Mouse (Mus musculus): Measurements from ENCODE around the gene 2310033P09Rik. TPM values are rescaled to one million over a fixed set of nuclear protein-coding genes. Genes with fewer than 3 reads are reported as not detected.
A peak's percentile ranks its signal among the peaks of the same experiment; 100 is the strongest.

2310033P09Rik gene
- polyA plus RNA-seq, 1 experiment from 2014 or later: 44.8 TPM

DNA sequence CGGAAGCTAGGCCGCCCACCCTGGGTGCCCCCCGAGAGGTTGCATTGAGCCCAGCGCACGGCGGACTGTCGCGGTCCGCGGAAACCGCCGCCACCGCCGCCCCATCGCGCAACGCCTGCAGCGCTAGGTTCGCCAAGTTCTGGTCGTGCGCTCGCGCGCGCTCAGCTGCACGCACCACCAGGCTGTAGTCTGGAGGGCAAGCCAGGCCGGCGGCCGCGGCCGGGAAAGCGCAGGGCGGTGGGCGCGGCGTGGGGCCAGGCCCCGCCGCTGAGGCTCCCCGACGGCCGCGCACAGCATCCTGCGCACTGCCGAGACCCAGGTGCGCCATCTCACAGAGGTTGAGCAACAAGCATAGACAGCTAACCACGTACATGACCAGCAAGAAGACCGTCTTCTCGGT lies 31.6 kb upstream of the 2310033P09Rik start:
- 5% methylated on average over 48 of the region's 48 CpGs for WGBS
- Histone ChIP-seq H3K4me1 (peaks cover 9% of the 10 kb centered on the region), H3K4me3 (peak overlapping the region; percentile 24; the same call in 1 of the 2 replicates), H3K27ac (no peak overlapping the region), H3K36me3 (replicated peaks) (no peaks in the 10 kb centered on the region), H3K9me3 (no peaks in the 10 kb centered on the region), H3K27me3 (ENCODE audit: poor library complexity, severe bottlenecking) (peaks cover 76% of the 10 kb centered on the region)
- DNase-seq (ENCODE audit: extremely low spot score, low spot score): no peak

- peaks cover 78% of the 10 kb centered on the region for H3K27me3 ChIP-seq (ENCODE audit: poor library complexity, severe bottlenecking)
- peaks cover 9% of the 10 kb centered on the region for H3K4me1 ChIP-seq
- DNase-seq (ENCODE audit: extremely low spot score, low spot score): no peak
- 9% methylated on average over 34 of the region's 34 CpGs for WGBS
- no peaks in the 10 kb centered on the region for H3K9me3 ChIP-seq
- H3K36me3 ChIP-seq (replicated peaks): no peaks in the 10 kb centered on the region
- H3K27ac ChIP-seq: no peak overlapping the region
- peak overlapping the region; percentile 24; the same call in 1 of the 2 replicates for H3K4me3 ChIP-seq
Observed at GRCm38 (mm10) chr11:59176921-59177320, 31.2 kb upstream of the 2310033P09Rik start.

- Histone ChIP-seq H3K27me3 (ENCODE audit: poor library complexity, severe bottlenecking) (peaks cover 28% of the 10 kb centered on the region), H3K4me3 (no peak within 1 kb of the TSS), H3K27ac (no peak within 1 kb of the TSS), H3K36me3 (replicated peaks) (peaks cover 47% of the 10 kb centered on the region), H3K4me1 (no peaks in the 10 kb centered on the region), H3K9me3 (no peaks in the 10 kb centered on the region)
- DNase-seq (ENCODE audit: extremely low spot score, low spot score): no peak
- 45% methylated on average over 3 of the region's 3 CpGs for WGBS
Observed at GRCm38 (mm10) chr11:59182864-59183331, 25.2 kb upstream of the 2310033P09Rik start, which contains the start of gene Gjc2. TSS of gene Gjc2 (minus strand) at chr11:59183213.

GRCm38 (mm10) chr11:59183821-59184220 lies 24.3 kb upstream of the 2310033P09Rik start:
- H3K4me1 ChIP-seq: no peaks in the 10 kb centered on the region
- WGBS: 46% methylated on average over 3 of the region's 3 CpGs
- no peak overlapping the region for H3K27ac ChIP-seq
- H3K4me3 ChIP-seq: no peak overlapping the region
- no peak for DNase-seq (ENCODE audit: extremely low spot score, low spot score)
- H3K36me3 ChIP-seq (replicated peaks): peaks cover 47% of the 10 kb centered on the region
- H3K27me3 ChIP-seq (ENCODE audit: poor library complexity, severe bottlenecking): peaks cover 19% of the 10 kb centered on the region
- no peaks in the 10 kb centered on the region for H3K9me3 ChIP-seq

DNA sequence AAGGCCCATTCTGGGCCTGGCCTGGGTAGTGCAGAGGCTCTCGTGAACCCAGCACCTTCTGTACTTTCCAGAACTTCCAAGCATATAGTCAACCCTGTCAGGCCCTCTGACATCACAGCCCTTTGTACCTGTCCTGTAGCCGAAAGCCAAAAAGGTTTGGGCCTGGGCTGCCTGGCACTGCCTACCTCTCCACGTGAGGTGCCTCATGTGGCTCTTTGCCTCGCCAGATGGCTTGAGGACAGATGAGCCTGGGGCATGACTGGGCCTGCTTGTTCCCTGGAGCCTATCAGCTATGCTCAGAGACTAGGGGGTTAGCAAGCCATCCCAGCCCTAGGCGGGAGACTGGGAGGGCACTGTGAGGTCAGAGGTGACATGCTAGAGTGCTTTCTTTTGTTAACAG lies 22.6 kb upstream of the 2310033P09Rik start:
- Histone ChIP-seq H3K27ac (no peak overlapping the region), H3K4me3 (no peak overlapping the region), H3K27me3 (ENCODE audit: poor library complexity, severe bottlenecking) (peaks cover 5% of the 10 kb centered on the region; the same call in 1 of the 2 replicates), H3K9me3 (no peaks in the 10 kb centered on the region), H3K4me1 (no peaks in the 10 kb centered on the region), H3K36me3 (replicated peaks) (peaks cover 47% of the 10 kb centered on the region)
- WGBS: 88% methylated on average over 5 of the region's 5 CpGs
- DNase-seq (ENCODE audit: extremely low spot score, low spot score): peak; percentile 12

DNA sequence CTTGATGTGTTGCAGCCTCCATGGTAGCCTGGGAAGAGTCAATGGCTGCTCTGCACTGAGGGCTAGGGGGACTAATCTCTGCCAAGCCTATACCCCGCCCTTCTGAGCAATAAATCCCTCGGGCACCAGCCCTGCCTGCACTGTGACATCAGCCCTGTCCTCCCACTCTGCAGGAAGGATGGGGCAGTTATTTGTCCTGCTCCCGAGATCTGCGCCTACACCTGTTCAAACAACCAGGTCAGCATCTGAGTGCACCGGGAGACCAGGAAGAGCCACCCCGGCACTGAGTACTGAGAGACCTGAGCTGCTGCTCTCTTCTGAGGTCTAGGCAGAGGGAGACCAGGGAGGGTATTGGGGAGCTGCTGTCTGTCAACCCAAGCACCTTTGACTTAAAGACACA lies 20.4 kb upstream of the 2310033P09Rik start:
- peaks cover 10% of the 10 kb centered on the region for H3K4me1 ChIP-seq
- H3K4me3 ChIP-seq: no peak overlapping the region
- H3K27ac ChIP-seq: no peak overlapping the region
- no peaks in the 10 kb centered on the region for H3K9me3 ChIP-seq
- no peaks in the 10 kb centered on the region for H3K27me3 ChIP-seq (ENCODE audit: poor library complexity, severe bottlenecking)
- peaks cover 44% of the 10 kb centered on the region for H3K36me3 ChIP-seq (replicated peaks)
- DNase-seq (ENCODE audit: extremely low spot score, low spot score): no peak
- WGBS: 87% methylated on average over 6 of the region's 6 CpGs

DNA sequence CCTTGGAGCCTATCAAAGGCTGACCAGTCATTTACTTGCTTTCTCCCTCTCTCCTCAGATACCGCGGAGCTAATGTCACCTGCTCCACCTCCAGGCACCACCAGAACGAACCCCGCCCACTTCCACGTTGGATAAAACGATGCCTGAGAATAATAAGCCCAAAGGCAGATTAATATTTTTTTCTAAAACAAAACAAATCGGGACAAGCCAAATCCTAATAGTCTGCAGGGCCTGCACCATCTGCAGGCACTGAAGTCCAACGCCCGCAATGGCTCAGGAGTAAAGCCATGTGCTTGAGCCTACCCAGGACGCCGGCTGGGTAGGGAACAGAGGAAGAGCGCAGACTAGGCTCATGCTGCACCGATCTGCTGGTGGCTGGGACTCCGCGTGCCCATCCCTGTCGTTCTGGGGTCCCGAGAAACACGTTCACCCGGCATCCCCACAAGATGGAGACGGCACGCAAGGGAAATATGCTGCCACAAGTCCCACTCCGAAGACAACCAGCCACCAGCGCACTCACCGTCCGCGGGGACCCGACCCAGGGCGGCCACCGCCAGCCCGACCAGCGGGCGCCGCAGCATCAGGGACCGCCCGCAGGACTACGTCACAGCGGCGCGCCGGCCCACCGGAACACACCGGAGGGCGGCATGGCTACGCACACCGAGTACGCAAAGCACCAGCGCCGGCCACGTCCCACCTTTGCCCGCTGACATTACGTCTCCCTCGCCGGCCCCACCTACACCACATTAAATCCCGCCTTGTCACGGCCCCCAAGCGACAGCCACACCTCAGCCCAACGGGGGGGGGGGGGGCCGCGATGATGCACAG lies 16.7 kb upstream of the 2310033P09Rik start:
- Histone ChIP-seq H3K4me3 (peak overlapping the region; percentile 73), H3K9me3 (no peaks in the 10 kb centered on the region), H3K4me1 (peaks cover 10% of the 10 kb centered on the region), H3K27ac (peak overlapping the region; percentile 91), H3K36me3 (replicated peaks) (peaks cover 6% of the 10 kb centered on the region), H3K27me3 (ENCODE audit: poor library complexity, severe bottlenecking) (no peaks in the 10 kb centered on the region)
- WGBS: under 1% methylated on average over 56 of the region's 59 CpGs
- DNase-seq (ENCODE audit: extremely low spot score, low spot score): peak; percentile 88

DNA sequence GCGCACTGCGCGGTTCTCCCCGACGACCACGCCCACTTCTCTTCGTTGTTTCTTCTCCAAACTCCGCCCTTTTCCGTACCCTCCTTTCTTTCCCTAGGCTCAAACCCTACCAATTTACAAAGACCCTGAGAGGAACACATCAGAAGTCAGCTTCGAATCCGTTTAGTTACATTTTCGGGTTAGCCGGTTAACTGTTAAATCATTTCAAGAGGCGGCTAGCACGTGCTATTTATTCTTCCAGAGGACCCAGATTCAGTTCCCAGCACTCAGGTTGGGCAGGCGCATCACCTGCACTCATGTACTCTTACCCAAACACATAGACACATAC lies 16.1 kb upstream of the 2310033P09Rik start, which contains the start of gene Guk1:
TSS of gene Guk1 (minus strand) at position 154 of the 328 bp plus-strand sequence.
- Histone ChIP-seq H3K4me3 (peak within 1 kb of the TSS; percentile 73), H3K36me3 (replicated peaks) (peaks cover under 1% of the 10 kb centered on the region; the same call in 1 of the 2 replicates), H3K27ac (peak within 1 kb of the TSS; percentile 91), H3K27me3 (ENCODE audit: poor library complexity, severe bottlenecking) (no peaks in the 10 kb centered on the region), H3K9me3 (no peaks in the 10 kb centered on the region), H3K4me1 (peaks cover 10% of the 10 kb centered on the region)
- DNase-seq (ENCODE audit: extremely low spot score, low spot score): no peak
- 5% methylated on average over 16 of the region's 16 CpGs for WGBS

DNA sequence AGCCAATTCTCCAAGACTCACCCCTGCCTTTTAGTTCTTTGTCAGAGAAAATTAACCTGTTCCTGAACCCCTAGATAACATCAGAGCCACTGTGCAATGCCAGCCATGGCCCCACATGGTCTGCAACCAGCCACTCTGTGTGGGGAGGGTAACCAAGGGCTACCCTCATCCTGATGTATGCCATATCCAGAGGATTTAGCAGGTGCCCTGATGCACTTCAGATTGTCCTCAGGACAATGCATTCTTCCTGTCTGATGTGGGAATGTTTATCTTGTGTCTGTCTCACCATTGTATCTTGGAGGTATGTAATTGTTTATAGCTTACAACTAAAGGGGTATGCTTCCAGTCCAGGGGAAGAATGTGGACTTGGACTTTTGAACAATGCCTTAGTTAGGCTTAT lies 11.9 kb upstream of the 2310033P09Rik start:
- Histone ChIP-seq H3K9me3 (no peaks in the 10 kb centered on the region), H3K27me3 (ENCODE audit: poor library complexity, severe bottlenecking) (no peaks in the 10 kb centered on the region), H3K4me1 (peaks cover 7% of the 10 kb centered on the region), H3K36me3 (replicated peaks) (peaks cover 16% of the 10 kb centered on the region), H3K27ac (no peak overlapping the region), H3K4me3 (no peak overlapping the region)
- no peak for DNase-seq (ENCODE audit: extremely low spot score, low spot score)

DNA sequence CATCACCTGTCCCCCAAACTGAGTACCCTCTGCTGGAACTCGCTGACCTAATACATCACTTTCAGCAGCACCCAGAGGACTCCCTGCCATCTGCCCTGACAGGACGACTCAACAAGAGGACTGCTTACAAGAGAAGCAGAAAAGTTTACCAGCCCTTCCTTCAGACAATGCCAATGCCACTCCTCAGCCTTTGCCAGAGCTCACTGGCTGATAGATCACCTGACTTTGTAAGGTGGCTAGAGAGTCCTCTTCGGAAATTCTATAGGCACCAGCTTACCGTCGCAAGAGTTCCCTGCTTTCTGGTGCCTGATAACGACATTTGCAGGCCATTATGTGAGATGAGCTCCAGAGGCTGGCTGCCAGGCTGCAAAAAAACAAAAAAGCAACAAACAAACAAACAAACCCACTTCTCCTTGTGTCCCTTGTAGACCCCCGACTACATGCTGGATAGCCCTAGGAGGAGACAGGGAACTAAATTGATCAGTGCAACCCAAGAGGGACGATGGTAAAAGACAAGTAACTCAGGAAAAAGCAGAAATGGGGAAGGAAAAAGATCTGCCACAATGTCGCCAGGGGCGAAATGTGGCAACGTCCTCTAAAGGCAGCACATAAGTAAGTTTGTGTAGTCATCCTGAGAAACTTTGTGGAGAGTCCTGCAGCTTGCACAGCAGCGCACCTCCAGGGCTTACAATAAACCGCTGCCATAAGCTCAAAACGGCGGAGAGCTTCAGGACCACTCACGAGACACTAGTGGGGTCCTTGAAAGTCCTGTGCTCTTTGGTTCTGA lies 6.7 kb upstream of the 2310033P09Rik start:
- Histone ChIP-seq H3K4me3 (peak overlapping the region; percentile 95), H3K9me3 (no peaks in the 10 kb centered on the region), H3K27ac (peak overlapping the region; percentile 88), H3K27me3 (ENCODE audit: poor library complexity, severe bottlenecking) (no peaks in the 10 kb centered on the region), H3K4me1 (peaks cover 19% of the 10 kb centered on the region), H3K36me3 (replicated peaks) (peaks cover 41% of the 10 kb centered on the region)
- WGBS: 42% methylated on average over 16 of the region's 16 CpGs
- DNase-seq (ENCODE audit: extremely low spot score, low spot score): no peak

DNA sequence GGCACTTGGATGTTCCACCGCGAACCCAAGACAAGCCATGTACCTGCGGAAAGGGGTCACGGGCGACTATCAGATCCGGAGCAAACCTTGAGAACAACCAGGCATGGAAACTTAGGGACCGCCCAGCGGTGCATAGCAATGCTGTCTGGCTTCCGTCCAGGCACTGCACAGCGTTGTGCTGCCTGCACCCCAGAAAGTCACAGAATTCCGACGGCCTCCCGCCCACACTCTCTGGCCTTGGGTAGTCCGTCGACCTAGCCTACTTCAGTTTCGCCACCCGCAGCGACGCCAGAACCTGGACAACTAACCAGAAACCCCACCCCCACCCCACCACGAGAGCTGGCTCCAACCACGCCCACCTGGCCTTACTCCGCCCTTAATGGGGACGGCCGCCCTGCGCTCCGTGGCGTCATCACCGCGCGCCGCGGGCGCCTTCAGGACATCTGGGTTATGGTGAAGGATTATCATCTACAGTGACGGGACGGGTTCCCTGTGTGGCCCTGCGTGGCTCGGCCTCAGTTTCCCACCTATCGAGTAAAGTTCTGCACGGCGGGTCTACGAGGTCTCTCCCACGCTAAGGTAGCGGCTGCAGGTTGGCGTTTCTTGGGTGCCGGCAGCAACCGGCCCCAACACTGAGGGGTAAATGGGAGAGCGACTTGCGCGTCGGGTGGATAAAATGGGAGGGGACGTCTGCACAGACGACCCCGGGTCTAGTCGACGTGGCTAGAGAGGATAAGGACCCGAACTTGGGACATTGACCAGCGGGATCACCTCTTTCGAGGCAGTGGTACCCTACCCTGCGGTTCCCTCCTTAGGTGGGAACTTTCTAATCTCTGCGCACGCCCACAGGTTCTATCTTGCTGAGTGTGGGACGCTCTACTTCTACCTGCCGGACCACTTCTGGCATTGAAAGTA lies 5.8 kb upstream of the 2310033P09Rik start, which contains the start of gene Mrpl55:
TSS of gene Mrpl55 (plus strand) at position 406 of the 915 bp plus-strand sequence.
- DNase-seq (ENCODE audit: extremely low spot score, low spot score): peak; percentile 94
- Histone ChIP-seq H3K4me3 (peak within 1 kb of the TSS; percentile 95), H3K27ac (peak within 1 kb of the TSS; percentile 88), H3K36me3 (replicated peaks) (peaks cover 49% of the 10 kb centered on the region), H3K4me1 (peaks cover 19% of the 10 kb centered on the region), H3K9me3 (no peaks in the 10 kb centered on the region), H3K27me3 (ENCODE audit: poor library complexity, severe bottlenecking) (no peaks in the 10 kb centered on the region)
- under 1% methylated on average over 63 of the region's 63 CpGs for WGBS

DNA sequence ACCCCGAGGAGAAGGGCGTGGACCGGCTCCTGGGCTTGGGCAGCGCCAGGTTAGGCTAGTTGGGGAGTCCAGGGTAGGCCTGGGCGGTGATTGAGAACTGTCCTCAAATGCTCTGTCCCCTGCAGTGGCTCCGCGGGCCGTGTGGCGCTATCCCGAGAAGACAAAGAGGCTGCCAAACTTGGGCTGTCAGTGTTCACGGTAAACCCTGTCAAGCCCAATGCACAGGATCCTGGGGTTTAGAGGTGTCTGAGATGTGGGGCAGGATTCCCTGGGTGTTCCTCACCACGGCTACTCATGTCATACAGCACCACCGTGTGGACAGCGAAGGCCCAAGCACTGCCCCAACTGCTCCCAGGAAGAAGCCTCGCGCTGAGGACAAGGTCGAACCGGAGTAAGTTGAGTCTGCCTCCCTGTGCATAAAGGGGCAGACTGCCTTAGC lies 901 bp downstream of the 2310033P09Rik start:
- no peaks in the 10 kb centered on the region for H3K27me3 ChIP-seq (ENCODE audit: poor library complexity, severe bottlenecking)
- H3K4me1 ChIP-seq: peaks cover 31% of the 10 kb centered on the region
- no peaks in the 10 kb centered on the region for H3K9me3 ChIP-seq
- H3K4me3 ChIP-seq: peak overlapping the region; percentile 92
- DNase-seq (ENCODE audit: extremely low spot score, low spot score): peak; percentile 68
- WGBS: 16% methylated on average over 18 of the region's 18 CpGs
- H3K27ac ChIP-seq: peak overlapping the region; percentile 95
- H3K36me3 ChIP-seq (replicated peaks): peaks cover 82% of the 10 kb centered on the region
